Mouse (Mus musculus) thymus, adult 2 months (tissue): ENCODE data around the gene Rab3c.

Experiments used
- CTCF ChIP-seq: fragments of 200-500 bp; IDR thresholded peaks from 2 replicates; pipeline ENCODE4 v1.5.1; 2012; ENCODE audit warnings: mild to moderate bottlenecking, control low read depth, low read length, moderate library complexity, borderline replicate concordance; ENCODE audit not compliant: control insufficient read depth, poor library complexity, insufficient read depth; ENCODE audit errors: extremely low read depth
- POLR2A ChIP-seq: fragments of 200-500 bp; IDR thresholded peaks from 2 replicates; pipeline ENCODE4 v1.6.1; 2012; ENCODE audit warnings: mild to moderate bottlenecking, low read length, control low read depth, moderate library complexity; ENCODE audit not compliant: control insufficient read depth, poor library complexity, insufficient read depth; ENCODE audit errors: extremely low read depth

DNA sequence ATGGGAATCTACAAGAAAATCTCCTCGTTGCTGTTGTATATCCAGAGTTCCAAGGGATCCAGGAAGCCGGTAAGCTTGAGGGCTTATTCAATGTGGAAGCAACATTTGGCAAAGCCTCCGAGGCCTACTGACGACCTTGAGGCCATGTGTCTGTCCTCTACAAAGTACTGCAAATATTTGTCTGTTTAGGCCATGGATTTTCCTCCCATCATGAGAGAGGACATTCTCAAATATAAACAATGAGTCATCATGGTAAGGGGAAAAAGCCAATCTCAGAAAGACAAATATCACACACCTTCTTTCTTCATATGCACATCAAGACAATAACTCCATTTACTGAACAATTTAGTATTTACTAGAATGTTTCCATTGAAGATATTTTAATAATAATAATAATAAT lies 158.0 kb downstream of the Rab3c start:
- TF ChIP-seq CTCF (no peak), POLR2A (no peak)
